Mouse (Mus musculus) C2C12 (cell line): Measurements from ENCODE around the gene Nos3.

Source experiments
- CEBPB ChIP-seq: IDR thresholded peaks from one replicate; pipeline ENCODE4 v1.6.1; 2011; ENCODE audit warnings: low read depth, mild to moderate bottlenecking, control low read depth, moderate library complexity
- CTCF ChIP-seq: IDR thresholded peaks from one replicate; pipeline ENCODE4 v1.5.1; 2011; ENCODE audit not compliant: control insufficient read depth, insufficient read depth, insufficient read length
- FOSL1 ChIP-seq: IDR thresholded peaks from one replicate; pipeline ENCODE4 v1.8.0; 2011; ENCODE audit warnings: mild to moderate bottlenecking, low read length; ENCODE audit not compliant: poor library complexity, insufficient read depth, severe bottlenecking
- MAX ChIP-seq: IDR thresholded peaks from one replicate; pipeline ENCODE4 v1.6.1; 2011; ENCODE audit warnings: mild to moderate bottlenecking, control low read depth
- MYOD1 ChIP-seq: IDR thresholded peaks from one replicate; pipeline ENCODE4 v1.6.1; 2011; ENCODE audit warnings: low read depth; ENCODE audit not compliant: control insufficient read depth, insufficient read length
- MYOG ChIP-seq: IDR thresholded peaks from one replicate; pipeline ENCODE4 v1.6.1; 2011; ENCODE audit not compliant: control insufficient read depth, insufficient read length; ENCODE audit errors: extremely low read depth
- USF1 ChIP-seq: IDR thresholded peaks from one replicate; pipeline ENCODE4 v1.6.1; 2011; ENCODE audit warnings: low read depth, mild to moderate bottlenecking, control low read depth, moderate library complexity

- TF ChIP-seq FOSL1 (no peak), CTCF (no peak), MYOD1 (no peak), MAX (no peak), USF1 (no peak), CEBPB (no peak), MYOG (no peak)
Observed at GRCm38 (mm10) chr5:24374216-24374615, 9.6 kb downstream of the Nos3 start.
